Mouse (Mus musculus) heart, adult 9 months (tissue): ENCODE data around the gene Pnpla3.
A peak's percentile ranks its signal among the peaks of the same experiment; 100 is the strongest.

Experiments used
- DNase-seq, 2 experiments: peaks; one replicate each; pipeline ENCODE4 v3.0.0; 2022; ENCODE audit warnings: low spot score in 2 of 2

Gene Pnpla3

GRCm38 (mm10) chr15:84178733-84179132, 11.1 kb downstream of the Pnpla3 start:
- no peak for DNase-seq

- no peak for DNase-seq
Measured at GRCm38 (mm10) chr15:84182000-84182399, 14.4 kb downstream of the Pnpla3 start.

GRCm38 (mm10) chr15:84183967-84184366, 16.3 kb downstream of the Pnpla3 start:
- DNase-seq, result no peak

GRCm38 (mm10) chr15:84186196-84186595, 18.6 kb downstream of the Pnpla3 start:
- no peak for DNase-seq

- no peak for DNase-seq
Measured at GRCm38 (mm10) chr15:84188887-84189530, 21.4 kb downstream of the Pnpla3 start.

GRCm38 (mm10) chr15:84189881-84190280, 22.2 kb downstream of the Pnpla3 start:
- DNase-seq, result no peak

GRCm38 (mm10) chr15:84191724-84192057, 24.1 kb downstream of the Pnpla3 start:
- DNase-seq, result no peak

- DNase-seq, result peak; percentile 92 to 94
Measured at GRCm38 (mm10) chr15:84192058-84192791, 24.6 kb downstream of the Pnpla3 start, which contains the start of gene Samm50. Samm50 (plus strand) TSS chr15:84192241.

- DNase-seq, result peak in 1 of 2 experiments; percentile 25
Measured at GRCm38 (mm10) chr15:84196486-84197165, 29.0 kb downstream of the Pnpla3 start.

GRCm38 (mm10) chr15:84207327-84207726, 39.7 kb downstream of the Pnpla3 start:
- DNase-seq, result no peak

- DNase-seq, result peak; percentile 43 to 68
Measured at GRCm38 (mm10) chr15:84209517-84210412, 42.1 kb downstream of the Pnpla3 start.

- no peak for DNase-seq
Measured at GRCm38 (mm10) chr15:84210461-84210860, 42.8 kb downstream of the Pnpla3 start.

GRCm38 (mm10) chr15:84210941-84211340, 43.3 kb downstream of the Pnpla3 start:
- no peak for DNase-seq

- no peak for DNase-seq
Measured at GRCm38 (mm10) chr15:84211564-84211963, 43.9 kb downstream of the Pnpla3 start.

GRCm38 (mm10) chr15:84212031-84212755, 44.6 kb downstream of the Pnpla3 start:
- peak; percentile 72 to 85 for DNase-seq

- peak; percentile 75 to 79 for DNase-seq
Measured at GRCm38 (mm10) chr15:84212756-84213105, 45.1 kb downstream of the Pnpla3 start.

GRCm38 (mm10) chr15:84213162-84213739, 45.6 kb downstream of the Pnpla3 start:
- no peak for DNase-seq

- DNase-seq, result no peak
Measured at GRCm38 (mm10) chr15:84214476-84214875, 46.8 kb downstream of the Pnpla3 start.

- no peak for DNase-seq
Measured at GRCm38 (mm10) chr15:84215273-84215672, 47.6 kb downstream of the Pnpla3 start.

GRCm38 (mm10) chr15:84216026-84216425, 48.4 kb downstream of the Pnpla3 start:
- no peak for DNase-seq
